Comparison of ENCODE assay signal across 18 mouse cellular contexts in genomic region chr6:53459995-53460747, GRCm38 (mm10).
"Had no signal": no experiment of that assay in that cellular context is flagged by ENCODE, and none has a peak within 500 bp of the region (broad histone marks: within the 10 kb centered on the region; RNA-seq: fewer than 3 reads in every experiment).

No protein-coding gene starts in this region.

- DNase-seq: kidney, adult 2 months; kidney, postnatal 14 days; left cerebral cortex, postnatal 4 days; liver, embryonic 13.5 days; liver, postnatal 0 days; lung, postnatal 14 days; retina, postnatal 1 day; right cerebral cortex, postnatal 4 days; spleen, adult 18-20 months; thymus, adult 2 months; thymus, postnatal 25 days had no signal

- H3K4me2 ChIP-seq: kidney, embryonic 15.5 days; liver, embryonic 13.5 days; lung, embryonic 15.5 days; midbrain, embryonic 13.5 days; neural tube, embryonic 12.5 days; stomach, embryonic 15.5 days had no signal

- H3K4me1 ChIP-seq: kidney, embryonic 15.5 days; liver, embryonic 13.5 days; neural tube, embryonic 12.5 days had no signal

- H3K9me3 ChIP-seq: kidney, embryonic 15.5 days; liver, embryonic 13.5 days; lung, embryonic 15.5 days; midbrain, embryonic 13.5 days; neural tube, embryonic 12.5 days; stomach, embryonic 15.5 days had no signal

- ATAC-seq: intestine, embryonic 16.5 days; liver, postnatal 0 days; midbrain, embryonic 13.5 days had no signal

- H3K9ac ChIP-seq: kidney, embryonic 15.5 days; liver, embryonic 13.5 days; liver, postnatal 0 days; lung, embryonic 15.5 days; midbrain, embryonic 13.5 days; neural tube, embryonic 12.5 days; stomach, embryonic 15.5 days had no signal

- H3K27me3 ChIP-seq: kidney, embryonic 15.5 days; liver, embryonic 13.5 days; lung, embryonic 15.5 days; neural tube, embryonic 12.5 days; stomach, embryonic 15.5 days had no signal

- H3K27ac ChIP-seq: kidney, embryonic 15.5 days; liver, embryonic 13.5 days; lung, embryonic 15.5 days; midbrain, embryonic 13.5 days; neural tube, embryonic 12.5 days; stomach, embryonic 15.5 days had no signal

- H3K36me3 ChIP-seq: kidney, embryonic 15.5 days; liver, embryonic 13.5 days; lung, embryonic 15.5 days; midbrain, embryonic 13.5 days; neural tube, embryonic 12.5 days; stomach, embryonic 15.5 days had no signal

- H3K4me3 ChIP-seq: kidney, embryonic 15.5 days; liver, embryonic 13.5 days; lung, embryonic 15.5 days; midbrain, embryonic 13.5 days; myocyte; neural tube, embryonic 12.5 days; stomach, embryonic 15.5 days had no signal
